Mouse (Mus musculus) spleen, postnatal 36 days (tissue): ENCODE data around the gene Hpcal4.

ENCODE experiments used
- DNase-seq, 2 experiments: peaks; one replicate each; pipeline ENCODE4 v3.0.0; 2022; ENCODE audit warnings: low spot score in 2 of 2, mixed read lengths in 1 of 2

Gene Hpcal4

DNA sequence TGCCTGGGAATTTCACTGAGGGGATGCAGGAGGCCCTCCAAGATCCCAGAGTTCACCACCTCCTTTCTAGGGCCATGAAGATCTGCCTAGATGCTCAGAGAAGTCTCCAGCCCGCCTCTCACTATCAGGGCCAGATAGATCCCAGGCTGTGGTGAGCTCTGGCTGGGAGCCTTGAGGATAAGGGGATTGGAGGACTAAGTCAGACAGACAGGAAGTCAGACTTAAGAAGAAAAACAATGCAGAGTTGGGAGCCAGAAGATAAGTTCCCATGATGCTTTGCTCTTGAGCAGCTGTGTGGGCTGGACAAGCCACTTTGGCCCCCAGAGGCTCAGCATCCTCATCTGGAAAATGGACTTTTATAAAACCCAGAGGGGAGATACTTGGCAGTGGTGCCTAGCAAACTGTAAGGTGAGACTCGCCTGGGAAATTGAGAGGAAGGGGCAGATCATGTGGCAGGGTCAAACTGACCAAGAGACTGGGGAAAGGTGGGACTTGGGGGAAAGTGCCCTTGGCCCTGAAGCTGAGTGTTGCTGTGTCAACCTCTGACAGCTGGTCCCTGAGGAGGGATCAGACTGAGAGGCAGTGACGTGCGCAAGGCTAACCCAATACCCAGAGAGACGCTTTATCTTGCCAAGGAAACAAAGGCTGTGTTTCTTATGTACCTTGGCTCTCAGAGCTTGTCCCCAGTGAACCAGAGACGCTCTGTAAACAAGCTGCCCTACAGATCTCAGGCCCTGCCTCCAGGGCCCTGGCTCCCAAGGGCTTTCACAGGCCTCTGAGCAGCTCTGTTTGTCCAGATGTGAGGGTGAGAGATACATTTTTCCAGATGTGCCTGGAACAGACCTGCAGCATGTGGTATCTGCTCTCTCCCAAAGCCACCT is 54.6 kb downstream of the Hpcal4 start:
- no peak for DNase-seq

DNA sequence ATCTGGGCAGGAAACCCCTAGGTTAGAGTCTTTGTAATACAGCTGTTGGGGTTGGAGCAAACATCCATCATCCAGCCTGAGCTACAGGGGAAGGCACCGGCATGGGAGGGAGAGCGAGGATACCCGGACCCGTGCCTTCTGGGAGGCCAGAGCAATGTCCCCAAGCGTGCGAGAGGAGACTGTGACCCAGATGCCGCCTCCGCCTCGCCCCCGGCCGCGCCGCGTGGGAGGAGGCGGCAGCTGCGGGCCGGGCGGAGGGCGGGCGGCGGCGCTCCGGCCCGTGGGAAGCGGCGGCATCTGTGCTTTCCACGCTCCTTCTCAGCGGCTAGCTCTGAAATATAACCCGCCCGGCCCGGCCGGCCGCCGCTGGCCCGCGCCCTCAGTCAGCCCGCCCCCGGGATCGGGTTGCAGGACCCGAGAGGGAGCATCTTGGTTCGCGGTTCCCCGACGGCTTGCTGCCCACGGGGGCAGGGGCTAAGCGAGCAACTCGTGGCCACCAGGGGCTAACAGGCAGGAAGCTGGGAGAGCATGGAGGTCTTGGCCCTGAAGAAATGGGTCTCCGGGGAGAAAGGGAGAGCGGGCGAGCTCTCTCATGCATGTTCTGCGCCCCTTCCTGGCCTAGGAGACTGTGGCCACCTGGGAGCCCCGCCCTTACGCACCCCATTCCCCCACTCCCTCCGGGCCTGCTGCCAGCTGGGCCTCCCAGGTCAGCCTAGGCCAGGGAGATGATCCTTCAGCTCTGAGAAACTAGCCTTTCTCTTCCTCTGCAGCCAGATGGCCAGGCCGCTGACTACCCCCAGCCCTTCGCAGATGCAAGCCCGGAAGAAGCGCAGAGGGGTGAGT is 56.6 kb downstream of the Hpcal4 start:
- peak; percentile 13 to 19 for DNase-seq
